Mouse (Mus musculus) embryo, embryonic 10.5 days (tissue): ENCODE results near the gene Rapgef1.

Source experiments
- DNase-seq: peaks from one replicate; pipeline ENCODE4 v3.0.0-alpha.2; 2015; ENCODE audit warnings: low spot score

Rapgef1 gene

GRCm38 (mm10) chr2:29645071-29645628 lies 25.6 kb downstream of the Rapgef1 start:
- no peak for DNase-seq

- no peak for DNase-seq
Observed at GRCm38 (mm10) chr2:29646613-29647012, 27.1 kb downstream of the Rapgef1 start.

- no peak for DNase-seq
Observed at GRCm38 (mm10) chr2:29647162-29647561, 27.6 kb downstream of the Rapgef1 start.

- no peak for DNase-seq
Observed at GRCm38 (mm10) chr2:29647808-29648207, 28.3 kb downstream of the Rapgef1 start.

- no peak for DNase-seq
Observed at GRCm38 (mm10) chr2:29648956-29649794, 29.7 kb downstream of the Rapgef1 start.

GRCm38 (mm10) chr2:29649795-29650457 lies 30.4 kb downstream of the Rapgef1 start:
- no peak for DNase-seq

- no peak for DNase-seq
Observed at GRCm38 (mm10) chr2:29651876-29652275, 32.4 kb downstream of the Rapgef1 start.

- DNase-seq: no peak
Observed at GRCm38 (mm10) chr2:29655433-29655832, 35.9 kb downstream of the Rapgef1 start.

- no peak for DNase-seq
Observed at GRCm38 (mm10) chr2:29656095-29656494, 36.6 kb downstream of the Rapgef1 start.

- no peak for DNase-seq
Observed at GRCm38 (mm10) chr2:29657089-29657488, 37.6 kb downstream of the Rapgef1 start.

GRCm38 (mm10) chr2:29661751-29662191 lies 42.3 kb downstream of the Rapgef1 start:
- DNase-seq: no peak

GRCm38 (mm10) chr2:29663260-29663877 lies 43.8 kb downstream of the Rapgef1 start:
- peak; percentile 18 for DNase-seq

GRCm38 (mm10) chr2:29665421-29665820 lies 45.9 kb downstream of the Rapgef1 start:
- no peak for DNase-seq

- DNase-seq: peak; percentile 76
Observed at GRCm38 (mm10) chr2:29666589-29666988, 47.1 kb downstream of the Rapgef1 start.

GRCm38 (mm10) chr2:29667109-29667508 lies 47.6 kb downstream of the Rapgef1 start:
- no peak for DNase-seq

GRCm38 (mm10) chr2:29668011-29668691 lies 48.6 kb downstream of the Rapgef1 start:
- no peak for DNase-seq

- DNase-seq: no peak
Observed at GRCm38 (mm10) chr2:29668963-29669362, 49.4 kb downstream of the Rapgef1 start.

GRCm38 (mm10) chr2:29669711-29670110 lies 50.2 kb downstream of the Rapgef1 start:
- no peak for DNase-seq

- peak; percentile 32 for DNase-seq
Observed at GRCm38 (mm10) chr2:29670231-29670991, 50.9 kb downstream of the Rapgef1 start.

- DNase-seq: no peak
Observed at GRCm38 (mm10) chr2:29671374-29671773, 51.9 kb downstream of the Rapgef1 start.

- DNase-seq: no peak
Observed at GRCm38 (mm10) chr2:29671856-29672255, 52.3 kb downstream of the Rapgef1 start.
